Mouse (Mus musculus) neural tube, embryonic 12.5 days (tissue): ENCODE measurements around the gene Hcfc2. TPM values are rescaled to one million over a fixed set of nuclear protein-coding genes. Genes with fewer than 3 reads are reported as not detected.

Experiments
- ATAC-seq: fragments of 200-750 bp; cut with Nextera tagmentation; 2 replicates; pipeline ENCODE4 v1.8.0; 2017; ENCODE audit warnings: low read depth, mild to moderate bottlenecking, moderate TSS enrichment, moderate library complexity; ENCODE audit not compliant: low FRiP score
- H3K27ac ChIP-seq: fragments of 300-500 bp; sonication (generic); 2 replicates; pipeline ENCODE4 v1.5.1; 2016
- H3K27me3 ChIP-seq: fragments of 300-500 bp; sonication (generic); replicated peaks from 2 replicates; pipeline ENCODE4 v1.6.1; 2016; ENCODE audit warnings: mild to moderate bottlenecking
- H3K36me3 ChIP-seq: fragments of 300-500 bp; sonication (generic); 2 replicates; pipeline ENCODE4 v1.6.1; 2016; ENCODE audit warnings: mild to moderate bottlenecking
- H3K4me1 ChIP-seq: fragments of 300-500 bp; sonication (generic); 2 replicates; pipeline ENCODE4 v1.6.1; 2016
- H3K4me2 ChIP-seq: fragments of 300-500 bp; sonication (generic); replicated peaks from 2 replicates; pipeline ENCODE4 v1.6.1; 2016; ENCODE audit warnings: mild to moderate bottlenecking
- H3K4me3 ChIP-seq: fragments of 300-500 bp; sonication (generic); 2 replicates; pipeline ENCODE4 v1.5.1; 2016
- H3K9ac ChIP-seq: fragments of 300-500 bp; sonication (generic); 2 replicates; pipeline ENCODE4 v1.6.1; 2016; ENCODE audit warnings: mild to moderate bottlenecking
- H3K9me3 ChIP-seq: fragments of 300-500 bp; sonication (generic); 2 replicates; pipeline ENCODE4 v1.6.1; 2016; ENCODE audit warnings: mild to moderate bottlenecking
- WGBS: fragments of 180-500 bp; shearing (Covaris S2); methylation state at CpG from one replicate; pipeline ENCODE4 v1.1.7; 2016; 5-methylcytosine and 5-hydroxymethylcytosine counted together
- polyA plus RNA-seq: library from polyadenylated mRNA; unstranded; fragments of >200 nt; fragmentation: Nextera tagmentation; extraction: Ambion mirVana; gene quantifications from 2 replicates; pipeline ENCODE4 v1.2.1, GENCODE M21; 2016

The Hcfc2 gene
- polyA plus RNA-seq, 1 experiment from 2014 or later, result 47.2 TPM

GRCm38 (mm10) chr10:82680769-82681168 lies 15.2 kb upstream of the Hcfc2 start:
- Histone ChIP-seq H3K4me2 (no peak overlapping the region), H3K4me1 (no peaks in the 10 kb centered on the region), H3K36me3 (no peaks in the 10 kb centered on the region), H3K27me3 (no peaks in the 10 kb centered on the region), H3K27ac (no peak overlapping the region), H3K9me3 (no peaks in the 10 kb centered on the region), H3K4me3 (no peak overlapping the region), H3K9ac (no peak overlapping the region)
- no peak for ATAC-seq
- 94% methylated on average over 5 of the region's 5 CpGs for WGBS

- H3K9ac ChIP-seq, result no peak overlapping the region
- no peaks in the 10 kb centered on the region for H3K9me3 ChIP-seq
- WGBS, result 87% methylated on average over 7 of the region's 7 CpGs
- H3K4me3 ChIP-seq, result no peak overlapping the region
- no peak overlapping the region for H3K27ac ChIP-seq
- H3K36me3 ChIP-seq, result no peaks in the 10 kb centered on the region
- no peak overlapping the region for H3K4me2 ChIP-seq
- ATAC-seq, result no peak
- no peaks in the 10 kb centered on the region for H3K27me3 ChIP-seq
- H3K4me1 ChIP-seq, result no peaks in the 10 kb centered on the region
These were observed 14.3 kb upstream of the Hcfc2 start for GRCm38 (mm10) chr10:82681639-82682038.

GRCm38 (mm10) chr10:82685440-82685839 lies 10.5 kb upstream of the Hcfc2 start:
- no peak overlapping the region for H3K4me2 ChIP-seq
- WGBS, result 77% methylated on average over 2 of the region's 2 CpGs
- no peaks in the 10 kb centered on the region for H3K27me3 ChIP-seq
- no peak overlapping the region for H3K9ac ChIP-seq
- H3K36me3 ChIP-seq, result no peaks in the 10 kb centered on the region
- H3K4me3 ChIP-seq, result no peak overlapping the region
- H3K9me3 ChIP-seq, result no peaks in the 10 kb centered on the region
- no peak overlapping the region for H3K27ac ChIP-seq
- ATAC-seq, result no peak
- 0 out of 2 replicates have a peak, but pooled peaks cover 2% of the 10 kb centered on the region for H3K4me1 ChIP-seq

GRCm38 (mm10) chr10:82689681-82690211 lies 6.2 kb upstream of the Hcfc2 start:
- H3K27me3 ChIP-seq, result no peaks in the 10 kb centered on the region
- no peak for ATAC-seq
- H3K27ac ChIP-seq, result no peak overlapping the region
- no peaks in the 10 kb centered on the region for H3K36me3 ChIP-seq
- H3K9ac ChIP-seq, result no peak overlapping the region
- H3K4me3 ChIP-seq, result no peak overlapping the region
- no peaks in the 10 kb centered on the region for H3K9me3 ChIP-seq
- 83% methylated on average over 7 of the region's 7 CpGs for WGBS
- peak overlapping the region; percentile 44 for H3K4me2 ChIP-seq
- 0 out of 2 replicates have a peak, but pooled peaks cover 5% of the 10 kb centered on the region for H3K4me1 ChIP-seq

- H3K27me3 ChIP-seq, result no peaks in the 10 kb centered on the region
- H3K27ac ChIP-seq, result no peak within 1 kb of the TSS
- H3K9ac ChIP-seq, result no peak within 1 kb of the TSS
- no peak within 1 kb of the TSS for H3K4me3 ChIP-seq
- no peak for ATAC-seq
- peak within 1 kb of the TSS; percentile 44 for H3K4me2 ChIP-seq
- H3K9me3 ChIP-seq, result no peaks in the 10 kb centered on the region
- 7% methylated on average over 14 of the region's 14 CpGs for WGBS
- H3K4me1 ChIP-seq, result 0 out of 2 replicates have a peak, but pooled peaks cover 5% of the 10 kb centered on the region
- no peaks in the 10 kb centered on the region for H3K36me3 ChIP-seq
These were observed 5.5 kb upstream of the Hcfc2 start, which contains the start of gene Glt8d2 for GRCm38 (mm10) chr10:82690494-82690893. Gene Glt8d2, minus strand, starts transcription at chr10:82690650.

- H3K27ac ChIP-seq, result no peak overlapping the region
- no peaks in the 10 kb centered on the region for H3K9me3 ChIP-seq
- H3K27me3 ChIP-seq, result no peaks in the 10 kb centered on the region
- no peak overlapping the region for H3K4me2 ChIP-seq
- ATAC-seq, result no peak
- H3K36me3 ChIP-seq, result peaks cover 4% of the 10 kb centered on the region; the same call in 1 of the 2 replicates
- H3K4me1 ChIP-seq, result peaks cover 10% of the 10 kb centered on the region
- 69% methylated on average over 4 of the region's 4 CpGs for WGBS
- no peak overlapping the region for H3K4me3 ChIP-seq
- no peak overlapping the region for H3K9ac ChIP-seq
These were observed 606 bp downstream of the Hcfc2 start for GRCm38 (mm10) chr10:82696453-82697079.

GRCm38 (mm10) chr10:82697305-82697898 lies 1.4 kb downstream of the Hcfc2 start:
- Histone ChIP-seq H3K9ac (no peak overlapping the region), H3K9me3 (no peaks in the 10 kb centered on the region), H3K27me3 (no peaks in the 10 kb centered on the region), H3K4me1 (peaks cover 10% of the 10 kb centered on the region), H3K27ac (no peak overlapping the region), H3K4me3 (no peak overlapping the region), H3K36me3 (peaks cover 7% of the 10 kb centered on the region), H3K4me2 (no peak overlapping the region)
- 85% methylated on average over 3 of the region's 3 CpGs for WGBS
- ATAC-seq, result no peak

- Histone ChIP-seq H3K27me3 (no peaks in the 10 kb centered on the region), H3K27ac (peak overlapping the region; percentile 62; the same call in 1 of the 2 replicates), H3K4me1 (peaks cover 10% of the 10 kb centered on the region), H3K9ac (peak overlapping the region; percentile 82), H3K9me3 (no peaks in the 10 kb centered on the region), H3K4me2 (peak overlapping the region; percentile 90), H3K4me3 (peak overlapping the region; percentile 95), H3K36me3 (peaks cover 7% of the 10 kb centered on the region)
- WGBS, result under 1% methylated on average over 41 of the region's 42 CpGs
- ATAC-seq, result peak; percentile 97
These were observed 2.8 kb downstream of the Hcfc2 start for GRCm38 (mm10) chr10:82698712-82699261.

GRCm38 (mm10) chr10:82699296-82699941 lies 3.5 kb downstream of the Hcfc2 start:
- H3K9ac ChIP-seq, result peak overlapping the region; percentile 82
- H3K27me3 ChIP-seq, result no peaks in the 10 kb centered on the region
- peaks cover 11% of the 10 kb centered on the region for H3K36me3 ChIP-seq
- no peak overlapping the region for H3K27ac ChIP-seq
- peaks cover 10% of the 10 kb centered on the region for H3K4me1 ChIP-seq
- H3K4me3 ChIP-seq, result peak overlapping the region; percentile 95
- ATAC-seq, result peak; percentile 81
- H3K9me3 ChIP-seq, result no peaks in the 10 kb centered on the region
- peak overlapping the region; percentile 90 for H3K4me2 ChIP-seq
- under 1% methylated on average over 58 of the region's 59 CpGs for WGBS

GRCm38 (mm10) chr10:82741354-82741753 lies 45.4 kb downstream of the Hcfc2 start:
- H3K4me1 ChIP-seq, result no peaks in the 10 kb centered on the region
- H3K9ac ChIP-seq, result no peak overlapping the region
- H3K4me3 ChIP-seq, result no peak overlapping the region
- H3K27me3 ChIP-seq, result no peaks in the 10 kb centered on the region
- H3K36me3 ChIP-seq, result peaks cover 24% of the 10 kb centered on the region
- H3K9me3 ChIP-seq, result no peaks in the 10 kb centered on the region
- 72% methylated on average over 8 of the region's 8 CpGs for WGBS
- ATAC-seq, result no peak
- H3K4me2 ChIP-seq, result no peak overlapping the region
- H3K27ac ChIP-seq, result no peak overlapping the region

GRCm38 (mm10) chr10:82741876-82742275 lies 45.9 kb downstream of the Hcfc2 start:
- H3K4me1 ChIP-seq, result no peaks in the 10 kb centered on the region
- ATAC-seq, result no peak
- H3K36me3 ChIP-seq, result peaks cover 28% of the 10 kb centered on the region
- H3K9ac ChIP-seq, result no peak overlapping the region
- no peak overlapping the region for H3K4me3 ChIP-seq
- 89% methylated on average over 4 of the region's 4 CpGs for WGBS
- H3K27ac ChIP-seq, result no peak overlapping the region
- H3K4me2 ChIP-seq, result no peak overlapping the region
- no peaks in the 10 kb centered on the region for H3K9me3 ChIP-seq
- no peaks in the 10 kb centered on the region for H3K27me3 ChIP-seq

GRCm38 (mm10) chr10:82742578-82742977 lies 46.6 kb downstream of the Hcfc2 start:
- H3K4me2 ChIP-seq, result no peak overlapping the region
- no peak overlapping the region for H3K9ac ChIP-seq
- no peaks in the 10 kb centered on the region for H3K9me3 ChIP-seq
- H3K4me1 ChIP-seq, result no peaks in the 10 kb centered on the region
- no peak overlapping the region for H3K27ac ChIP-seq
- 92% methylated on average over 1 of the region's 1 CpGs for whole genome bisulfite sequencing
- ATAC-seq, result no peak
- no peak overlapping the region for H3K4me3 ChIP-seq
- H3K27me3 ChIP-seq, result no peaks in the 10 kb centered on the region
- peaks cover 35% of the 10 kb centered on the region for H3K36me3 ChIP-seq
